Mouse (Mus musculus): ENCODE measurements around the gene Iqcc. TPM values are rescaled to one million over a fixed set of nuclear protein-coding genes. Genes with fewer than 3 reads are reported as not detected.

Iqcc gene
- polyA plus RNA-seq, 1 experiment from 2014 or later = 35.1 TPM

DNA sequence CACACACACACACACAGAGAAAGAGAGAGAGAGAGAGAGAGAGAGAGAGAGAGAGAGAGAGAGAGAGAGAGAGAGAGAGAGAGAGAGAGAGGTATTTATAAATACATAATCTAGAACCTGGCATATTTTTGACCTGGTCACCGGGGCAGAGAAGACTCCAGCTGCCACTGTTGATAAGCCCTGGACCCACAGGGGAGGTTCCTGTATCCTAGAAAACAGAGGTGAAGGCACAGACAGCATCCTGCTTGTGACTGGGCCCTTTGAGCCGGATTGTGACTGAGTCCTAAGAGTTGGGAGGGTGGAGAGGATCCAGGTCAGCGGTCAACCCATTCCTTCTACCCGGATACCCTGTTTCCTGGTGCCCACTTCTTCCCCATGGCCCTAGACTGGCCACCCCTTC is 30.0 kb downstream of the Iqcc start:
- no peak for ATAC-seq (ENCODE audit: low read depth)
- no peak overlapping the region for H3K4me2 ChIP-seq
- peaks cover 40% of the 10 kb centered on the region for H3K36me3 ChIP-seq
- no peak overlapping the region for H3K27ac ChIP-seq (replicated peaks)
- H3K9ac ChIP-seq = no peak overlapping the region
- WGBS = 75% methylated on average over 4 of the region's 4 CpGs
- H3K9me3 ChIP-seq = no peaks in the 10 kb centered on the region
- no peak overlapping the region for H3K4me3 ChIP-seq
- H3K4me1 ChIP-seq (replicated peaks) = peaks cover 10% of the 10 kb centered on the region
- H3K27me3 ChIP-seq = no peaks in the 10 kb centered on the region

GRCm38 (mm10) chr4:129586943-129587342 is 32.0 kb downstream of the Iqcc start:
- H3K4me3 ChIP-seq = no peak overlapping the region
- no peak overlapping the region for H3K27ac ChIP-seq (replicated peaks)
- H3K36me3 ChIP-seq = peaks cover 22% of the 10 kb centered on the region
- H3K4me2 ChIP-seq = no peak overlapping the region
- WGBS = 27% methylated on average over 1 of the region's 1 CpGs
- H3K9ac ChIP-seq = no peak overlapping the region
- ATAC-seq (ENCODE audit: low read depth) = no peak
- H3K9me3 ChIP-seq = no peaks in the 10 kb centered on the region
- H3K4me1 ChIP-seq (replicated peaks) = peaks cover 10% of the 10 kb centered on the region
- no peaks in the 10 kb centered on the region for H3K27me3 ChIP-seq

GRCm38 (mm10) chr4:129585773-129586172 is 33.1 kb downstream of the Iqcc start:
- ATAC-seq (ENCODE audit: low read depth) = no peak

GRCm38 (mm10) chr4:129584884-129585608 is 33.9 kb downstream of the Iqcc start:
- 2% methylated on average over 36 of the region's 36 CpGs for WGBS
- ATAC-seq (ENCODE audit: low read depth) = peak; percentile 47; the same call in 1 of the 2 replicates
- no peak overlapping the region for H3K27ac ChIP-seq (replicated peaks)

More at GRCm38 (mm10) chr4:129585773-129586172, 33.1 kb downstream of the Iqcc start:
- Histone ChIP-seq H3K27ac (replicated peaks) (no peak overlapping the region), H3K4me3 (no peak overlapping the region), H3K36me3 (peaks cover 10% of the 10 kb centered on the region), H3K4me1 (replicated peaks) (peaks cover 10% of the 10 kb centered on the region), H3K9ac (no peak overlapping the region), H3K4me2 (peak overlapping the region; percentile 59; the same call in 1 of the 2 replicates), H3K9me3 (no peaks in the 10 kb centered on the region), H3K27me3 (no peaks in the 10 kb centered on the region)
- WGBS = 78% methylated on average over 9 of the region's 9 CpGs

GRCm38 (mm10) chr4:129584370-129584769 is 34.5 kb downstream of the Iqcc start:
- H3K36me3 ChIP-seq = no peaks in the 10 kb centered on the region
- H3K27ac ChIP-seq (replicated peaks) = no peak overlapping the region
- no peaks in the 10 kb centered on the region for H3K9me3 ChIP-seq
- H3K9ac ChIP-seq = peak overlapping the region; percentile 66; the same call in 1 of the 2 replicates
- 74% methylated on average over 1 of the region's 1 CpGs for WGBS
- H3K4me2 ChIP-seq = peak overlapping the region; percentile 59
- H3K27me3 ChIP-seq = no peaks in the 10 kb centered on the region
- no peak for ATAC-seq (ENCODE audit: low read depth)
- peaks cover 10% of the 10 kb centered on the region for H3K4me1 ChIP-seq (replicated peaks)
- H3K4me3 ChIP-seq = peak overlapping the region; percentile 38; the same call in 1 of the 2 replicates

More at GRCm38 (mm10) chr4:129584884-129585608, 33.9 kb downstream of the Iqcc start:
- Histone ChIP-seq H3K27me3 (no peaks in the 10 kb centered on the region), H3K36me3 (peaks cover 3% of the 10 kb centered on the region; the same call in 1 of the 2 replicates), H3K4me1 (replicated peaks) (peaks cover 10% of the 10 kb centered on the region), H3K4me3 (peak overlapping the region; percentile 38), H3K4me2 (peak overlapping the region; percentile 59), H3K9ac (peak overlapping the region; percentile 66), H3K9me3 (no peaks in the 10 kb centered on the region)

DNA sequence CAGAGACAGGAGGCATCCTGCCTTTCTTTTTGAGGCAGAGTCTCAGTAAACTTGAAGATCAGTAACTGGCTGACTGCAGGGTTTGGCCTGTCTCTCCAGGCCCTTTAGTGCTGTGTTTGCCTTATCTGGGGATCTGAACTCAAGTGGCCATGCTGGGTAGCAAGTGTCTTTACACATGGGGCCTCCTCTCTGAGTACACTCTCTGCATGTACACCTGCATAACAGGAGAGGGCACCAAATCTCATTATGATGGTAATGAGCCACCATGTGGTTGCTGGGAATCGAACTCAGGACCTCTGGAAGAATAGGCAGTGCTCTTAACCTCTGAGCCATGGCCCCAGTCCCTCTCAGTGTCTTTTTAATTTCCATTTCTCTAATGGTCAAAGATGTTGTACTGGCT is 36.6 kb downstream of the Iqcc start:
- Histone ChIP-seq H3K27me3 (no peaks in the 10 kb centered on the region), H3K27ac (replicated peaks) (no peak overlapping the region), H3K36me3 (no peaks in the 10 kb centered on the region), H3K9ac (no peak overlapping the region), H3K9me3 (no peaks in the 10 kb centered on the region), H3K4me2 (no peak overlapping the region), H3K4me1 (replicated peaks) (peaks cover 13% of the 10 kb centered on the region), H3K4me3 (no peak overlapping the region)
- WGBS = 78% methylated on average over 1 of the region's 1 CpGs
- no peak for ATAC-seq (ENCODE audit: low read depth)

DNA sequence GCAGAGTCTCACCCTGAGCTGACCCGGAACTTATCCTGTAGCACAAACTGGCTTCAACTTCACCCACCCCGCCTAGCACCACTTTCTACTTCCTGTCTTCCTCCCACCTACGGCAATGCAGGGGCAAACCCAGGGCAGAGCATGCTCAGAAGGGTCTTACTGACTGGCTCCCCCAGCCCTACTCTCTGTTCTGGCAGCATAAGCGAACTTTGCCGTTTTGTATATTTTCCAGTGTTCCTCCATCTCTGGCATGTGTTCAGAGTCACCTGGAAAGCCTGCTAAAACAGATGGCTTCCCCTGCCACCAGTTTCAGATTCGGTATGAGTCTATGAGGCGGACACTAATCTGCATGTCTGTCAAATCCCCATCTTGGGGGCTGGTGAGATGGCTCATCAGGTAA is 38.6 kb downstream of the Iqcc start:
- Histone ChIP-seq H3K27me3 (no peaks in the 10 kb centered on the region), H3K36me3 (no peaks in the 10 kb centered on the region), H3K27ac (replicated peaks) (no peak overlapping the region), H3K4me2 (no peak overlapping the region), H3K4me1 (replicated peaks) (peaks cover 16% of the 10 kb centered on the region), H3K9ac (no peak overlapping the region), H3K9me3 (no peaks in the 10 kb centered on the region), H3K4me3 (no peak overlapping the region)
- 77% methylated on average over 7 of the region's 7 CpGs for WGBS
- ATAC-seq (ENCODE audit: low read depth) = no peak

DNA sequence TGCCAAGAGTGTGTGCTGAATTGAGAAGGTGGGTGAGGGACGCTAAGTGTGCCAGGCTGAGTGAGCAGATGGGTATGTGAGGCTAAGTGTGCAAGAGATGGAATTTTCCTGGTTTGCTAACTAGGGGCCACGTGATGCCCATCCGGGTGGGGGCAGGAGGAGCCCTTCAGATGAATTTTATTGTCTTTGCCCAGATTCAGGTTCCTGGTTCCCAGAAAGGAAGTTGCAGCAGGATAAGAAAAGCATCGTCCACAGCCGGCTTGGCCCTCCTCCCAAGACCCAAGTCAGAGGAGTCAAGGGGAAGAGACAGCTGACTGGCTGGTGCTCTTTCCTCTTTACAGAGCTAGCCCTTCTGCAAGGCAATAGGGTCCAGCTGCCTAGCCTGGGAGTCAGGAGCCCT is 40.4 kb downstream of the Iqcc start, which contains the start of gene Fam167b:
Fam167b (minus strand) TSS at position 84 of the 400 bp plus-strand sequence.
- Histone ChIP-seq H3K4me1 (replicated peaks) (peaks cover 8% of the 10 kb centered on the region), H3K36me3 (no peaks in the 10 kb centered on the region), H3K9ac (no peak within 1 kb of the TSS), H3K4me2 (peak within 1 kb of the TSS; percentile 31), H3K9me3 (no peaks in the 10 kb centered on the region), H3K27ac (replicated peaks) (no peak within 1 kb of the TSS), H3K27me3 (no peaks in the 10 kb centered on the region), H3K4me3 (no peak within 1 kb of the TSS)
- WGBS = 79% methylated on average over 5 of the region's 5 CpGs
- no peak for ATAC-seq (ENCODE audit: low read depth)

DNA sequence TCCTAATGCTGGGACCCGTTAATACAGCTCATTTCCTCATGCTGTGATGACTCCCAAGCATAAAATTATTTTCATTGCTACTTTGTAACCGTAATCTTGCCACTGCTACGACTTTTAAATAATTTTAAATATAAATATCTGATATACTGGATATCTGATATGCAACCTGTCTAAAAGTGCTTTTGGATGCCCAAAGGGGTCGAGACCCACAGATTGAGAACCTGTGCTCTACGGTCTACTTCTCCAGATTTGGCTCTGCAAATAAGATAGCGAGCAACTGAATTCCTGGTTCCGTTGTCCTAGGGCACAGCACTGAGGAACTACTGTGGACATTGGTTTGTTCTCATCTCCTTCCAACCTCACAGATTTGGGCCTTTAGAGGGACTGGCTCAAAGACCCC is 41.2 kb downstream of the Iqcc start:
- H3K36me3 ChIP-seq = no peaks in the 10 kb centered on the region
- peaks cover 8% of the 10 kb centered on the region for H3K4me1 ChIP-seq (replicated peaks)
- WGBS = 80% methylated on average over 7 of the region's 7 CpGs
- no peaks in the 10 kb centered on the region for H3K27me3 ChIP-seq
- no peak overlapping the region for H3K4me3 ChIP-seq
- ATAC-seq (ENCODE audit: low read depth) = no peak
- H3K4me2 ChIP-seq = no peak overlapping the region
- H3K9ac ChIP-seq = no peak overlapping the region
- H3K27ac ChIP-seq (replicated peaks) = no peak overlapping the region
- no peaks in the 10 kb centered on the region for H3K9me3 ChIP-seq

- H3K36me3 ChIP-seq = no peaks in the 10 kb centered on the region
- H3K4me2 ChIP-seq = peak overlapping the region; percentile 31
- no peak overlapping the region for H3K27ac ChIP-seq (replicated peaks)
- H3K4me1 ChIP-seq (replicated peaks) = peaks cover 8% of the 10 kb centered on the region
- no peak overlapping the region; the same call in 1 of the 2 replicates for H3K9ac ChIP-seq
- no peak overlapping the region for H3K4me3 ChIP-seq
- WGBS = 29% methylated on average over 21 of the region's 21 CpGs
- ATAC-seq (ENCODE audit: low read depth) = no peak
- no peaks in the 10 kb centered on the region for H3K27me3 ChIP-seq
- H3K9me3 ChIP-seq = no peaks in the 10 kb centered on the region
Observed at GRCm38 (mm10) chr4:129576863-129577491, 41.9 kb downstream of the Iqcc start.

- no peaks in the 10 kb centered on the region for H3K27me3 ChIP-seq
- H3K4me2 ChIP-seq = no peak overlapping the region
- H3K9ac ChIP-seq = no peak overlapping the region
- ATAC-seq (ENCODE audit: low read depth) = no peak
- H3K4me1 ChIP-seq (replicated peaks) = peaks cover 8% of the 10 kb centered on the region
- no peaks in the 10 kb centered on the region for H3K36me3 ChIP-seq
- H3K4me3 ChIP-seq = no peak overlapping the region
- H3K9me3 ChIP-seq = no peaks in the 10 kb centered on the region
- H3K27ac ChIP-seq (replicated peaks) = no peak overlapping the region
- 41% methylated on average over 7 of the region's 8 CpGs for WGBS
Observed at GRCm38 (mm10) chr4:129575171-129575844, 43.6 kb downstream of the Iqcc start.

DNA sequence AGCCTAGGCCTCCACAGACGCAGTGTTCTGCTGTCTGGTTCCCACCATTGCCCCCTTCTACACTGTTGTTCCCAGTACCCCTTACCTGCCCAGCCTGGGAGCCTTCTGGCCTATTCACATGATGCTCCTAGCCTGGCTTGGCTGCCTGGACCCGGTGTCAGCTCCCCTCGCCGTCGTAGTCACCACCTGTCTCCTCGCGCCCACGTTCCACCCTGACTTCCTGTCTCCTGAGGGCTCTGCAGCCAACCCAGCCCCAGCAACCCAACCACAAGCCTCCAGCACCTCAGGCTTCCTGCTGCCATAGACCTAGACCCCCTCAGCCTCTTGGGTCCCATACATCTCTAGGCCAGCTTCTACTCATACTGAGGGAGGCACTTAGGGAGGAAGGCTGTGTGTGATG is 45.5 kb downstream of the Iqcc start, which contains the start of gene Lck:
Lck (minus strand) TSS at position 212 of the 400 bp plus-strand sequence.
- Histone ChIP-seq H3K27ac (replicated peaks) (no peak within 1 kb of the TSS), H3K4me3 (no peak within 1 kb of the TSS), H3K4me2 (no peak within 1 kb of the TSS), H3K9ac (no peak within 1 kb of the TSS), H3K9me3 (no peaks in the 10 kb centered on the region), H3K27me3 (no peaks in the 10 kb centered on the region), H3K4me1 (replicated peaks) (peaks cover 8% of the 10 kb centered on the region), H3K36me3 (no peaks in the 10 kb centered on the region)
- ATAC-seq (ENCODE audit: low read depth) = no peak
- WGBS = 94% methylated on average over 8 of the region's 8 CpGs
